Mouse (Mus musculus) cerebellum, postnatal 36 days (tissue): ENCODE results near the gene Phlda3.

ENCODE experiments used
- DNase-seq, 2 experiments: peaks; one replicate each; pipeline ENCODE4 v3.0.0; 2021 to 2022; ENCODE audit warnings: mixed read lengths in 2 of 2

The Phlda3 gene

DNA sequence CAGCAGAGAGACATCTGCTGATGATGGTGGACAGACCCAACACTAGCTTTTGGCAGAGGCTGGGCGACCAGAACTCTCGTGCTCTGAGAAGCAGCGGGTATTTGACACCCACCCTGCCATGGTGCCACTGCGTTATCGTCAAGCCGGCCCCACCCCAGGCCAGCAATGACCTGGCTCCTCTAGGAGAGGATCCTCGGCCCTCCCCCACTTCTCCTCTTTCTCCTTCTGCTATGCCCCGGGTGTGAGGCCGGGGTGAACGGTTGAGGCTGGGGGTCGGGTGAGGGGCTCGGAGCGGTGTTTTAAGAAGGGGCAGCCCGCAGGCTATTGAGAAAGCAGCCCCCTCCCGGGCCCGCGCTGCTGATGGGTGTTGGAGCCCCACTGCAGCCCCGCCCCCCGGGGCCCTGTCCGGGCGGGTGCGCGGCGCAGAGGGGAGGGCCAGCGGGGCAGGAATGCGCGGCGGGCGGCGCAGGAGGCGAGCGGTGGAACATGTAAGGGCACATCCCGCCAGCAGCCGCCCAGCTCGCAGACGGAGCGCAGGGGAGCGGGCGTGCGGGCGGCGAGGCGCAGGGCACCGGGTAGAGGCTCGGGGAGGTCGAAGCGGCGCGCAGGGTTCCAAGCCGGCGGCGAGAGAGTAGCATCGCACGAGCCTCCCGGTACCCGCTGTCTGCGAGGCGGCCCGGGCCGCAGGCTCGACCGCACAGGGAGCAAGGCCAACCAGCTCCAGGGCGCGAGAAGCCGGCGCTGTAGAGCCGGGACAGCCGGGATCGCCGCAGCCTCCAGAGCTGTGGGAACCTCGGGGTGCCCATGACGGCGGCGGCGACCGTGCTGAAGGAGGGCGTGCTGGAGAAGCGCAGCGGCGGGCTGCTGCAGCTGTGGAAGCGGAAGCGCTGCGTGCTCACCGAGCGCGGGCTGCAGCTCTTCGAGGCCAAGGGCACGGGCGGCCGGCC lies at the start of gene Phlda3:
Phlda3 (plus strand) TSS at position 475 of the 947 bp plus-strand sequence.
- DNase-seq: peak; percentile 30 to 42

DNA sequence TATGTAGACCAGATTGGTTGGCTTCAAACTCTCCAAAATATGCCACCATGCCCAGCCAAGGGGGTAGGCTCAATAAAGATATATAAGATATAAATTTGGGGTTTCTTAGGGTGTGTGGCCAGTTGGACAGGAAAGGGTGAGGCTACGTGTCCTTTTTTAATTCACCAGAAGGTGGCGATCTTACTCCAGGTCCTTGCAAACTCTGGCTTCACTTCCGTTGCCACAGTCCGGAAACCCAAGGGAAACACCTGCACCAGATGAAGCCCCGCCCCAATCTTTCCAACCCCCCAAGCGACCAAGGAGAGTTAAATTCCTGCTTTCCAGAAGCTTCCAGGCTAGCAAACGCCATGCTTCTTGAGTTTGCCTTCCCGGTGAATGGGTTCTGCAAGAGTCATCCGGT lies 46.4 kb upstream of the Phlda3 start:
- DNase-seq: peak in 1 of 2 experiments; percentile 35

DNA sequence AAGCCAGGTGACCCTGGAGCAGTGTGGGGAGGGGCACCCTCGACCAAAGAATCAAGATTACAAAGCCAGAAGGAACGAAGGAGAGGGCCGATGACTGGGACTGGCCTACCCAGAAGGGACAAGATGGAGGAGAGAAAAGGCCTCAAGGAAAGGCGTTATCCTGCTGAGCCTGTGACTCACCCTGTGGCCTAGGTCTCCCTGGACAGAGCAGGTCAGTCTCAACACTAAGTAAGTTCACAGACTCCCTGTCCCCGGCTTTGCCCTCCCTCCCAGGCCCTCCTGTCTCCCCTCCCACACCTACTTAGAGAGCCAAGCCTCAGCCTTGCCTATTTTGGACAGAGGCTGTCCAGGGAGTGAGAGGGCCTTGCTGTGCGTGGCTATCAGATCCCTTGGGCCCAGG lies 45.9 kb upstream of the Phlda3 start, which contains the start of gene Csrp1:
Csrp1 (plus strand) TSS at position 79 of the 400 bp plus-strand sequence.
- DNase-seq: no peak

DNA sequence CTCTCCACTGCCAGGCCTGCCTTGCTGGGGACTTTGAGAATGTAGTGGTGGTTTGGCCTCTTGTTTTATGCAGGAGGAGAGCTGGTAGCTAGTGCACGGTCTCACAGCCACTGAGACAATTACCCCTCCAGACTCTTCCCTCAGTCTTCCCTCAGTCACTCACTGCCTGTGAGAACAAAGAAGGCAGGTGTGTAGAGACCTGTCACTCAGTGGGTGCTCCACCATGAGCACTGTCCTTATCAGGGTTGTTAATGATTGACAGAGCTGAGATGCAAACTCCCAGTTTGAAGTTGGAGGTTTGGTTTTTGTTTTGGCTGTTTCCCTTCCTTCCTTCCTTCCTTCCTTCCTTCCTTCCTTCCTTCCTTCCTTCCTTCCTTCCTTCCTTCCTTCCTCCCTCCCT lies 42.9 kb upstream of the Phlda3 start:
- DNase-seq: no peak

DNA sequence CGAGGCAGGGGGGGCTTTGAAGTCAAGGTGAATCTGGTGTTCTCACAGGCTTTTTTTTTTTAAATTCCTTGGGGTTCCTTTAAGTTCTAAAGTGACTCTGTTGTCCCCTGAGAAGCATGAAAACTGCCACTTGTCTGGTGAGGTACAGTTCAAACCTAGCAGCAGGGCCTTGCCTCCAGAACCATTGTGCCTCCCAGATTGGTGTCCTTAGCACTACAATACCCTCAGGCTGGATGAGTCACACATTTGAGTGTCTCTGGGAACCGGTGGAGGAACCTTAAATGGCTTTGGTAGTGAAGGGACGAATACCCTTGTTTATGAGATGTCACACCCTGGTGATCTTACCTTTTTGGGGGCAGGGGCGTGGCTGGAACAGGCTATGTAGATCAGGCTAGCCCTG lies 41.8 kb upstream of the Phlda3 start:
- no peak for DNase-seq

- DNase-seq: no peak
Observed at GRCm38 (mm10) chr1:135725324-135725723, 40.6 kb upstream of the Phlda3 start.

GRCm38 (mm10) chr1:135725936-135726335 lies 40.0 kb upstream of the Phlda3 start:
- no peak for DNase-seq

GRCm38 (mm10) chr1:135728631-135729366 lies 37.1 kb upstream of the Phlda3 start:
- DNase-seq: peak; percentile 22 to 44

DNA sequence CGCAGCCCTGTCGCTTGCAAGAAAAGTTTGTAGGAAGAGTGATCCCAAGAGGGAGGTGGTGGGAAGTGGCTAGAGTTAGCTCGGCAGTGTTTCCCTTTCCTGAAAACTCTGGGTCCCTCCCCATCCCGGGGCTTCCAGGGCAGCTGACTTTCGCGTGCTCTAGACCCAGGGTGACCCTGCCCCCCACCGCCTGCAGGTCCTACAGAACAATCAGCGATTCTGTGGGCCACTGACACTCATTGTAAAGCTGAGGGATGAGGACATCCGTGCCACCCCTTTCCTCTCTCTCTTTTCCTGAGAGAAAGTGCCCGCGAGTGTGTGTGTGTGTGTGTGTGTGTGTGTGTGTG lies 36.6 kb upstream of the Phlda3 start:
- DNase-seq: peak in 1 of 2 experiments; percentile 17

- DNase-seq: no peak
Observed at GRCm38 (mm10) chr1:135729821-135730220, 36.1 kb upstream of the Phlda3 start.

DNA sequence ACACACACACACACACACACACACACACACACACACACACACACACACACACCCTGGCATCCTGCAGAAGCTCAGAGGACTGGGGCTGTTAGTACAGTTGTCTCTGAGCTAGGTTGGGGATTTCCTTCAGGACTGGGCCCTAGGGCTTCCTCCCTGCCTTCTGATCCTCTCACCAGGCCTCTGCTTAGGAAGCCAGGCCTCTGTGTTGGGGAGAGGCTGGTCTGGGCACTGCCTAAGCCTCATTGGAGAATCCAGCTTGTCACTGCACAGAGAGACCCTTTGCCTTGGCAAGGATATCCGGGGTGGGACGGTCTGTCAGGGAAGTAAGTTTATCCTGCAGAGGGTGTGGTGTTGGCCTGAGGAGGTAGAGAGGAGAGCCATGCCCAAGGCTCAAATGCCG lies 35.6 kb upstream of the Phlda3 start:
- no peak for DNase-seq

DNA sequence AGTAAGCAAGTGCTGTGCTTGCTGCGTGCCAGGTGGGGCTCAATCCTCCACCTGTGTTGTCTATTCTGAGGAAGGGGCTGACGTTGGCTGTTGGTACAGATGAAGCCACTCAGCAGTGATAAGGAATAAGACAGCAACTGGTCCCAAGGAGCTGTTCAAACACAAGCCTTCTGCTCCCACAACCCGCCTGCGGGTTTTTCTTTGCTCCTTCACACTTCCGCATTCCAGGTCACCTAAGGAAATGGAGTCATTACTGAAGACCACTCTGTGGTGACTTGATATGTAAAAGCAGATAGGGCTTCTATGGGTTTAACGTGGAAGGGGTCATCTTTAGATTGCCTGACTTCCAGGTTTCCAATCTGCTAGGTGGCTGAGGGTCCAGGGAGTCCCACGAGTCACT lies 34.5 kb upstream of the Phlda3 start:
- DNase-seq: no peak

- DNase-seq: no peak
Observed at GRCm38 (mm10) chr1:135731897-135732684, 33.8 kb upstream of the Phlda3 start.

GRCm38 (mm10) chr1:135734225-135734937 lies 31.5 kb upstream of the Phlda3 start:
- peak in 1 of 2 experiments; percentile 20 for DNase-seq

- no peak for DNase-seq
Observed at GRCm38 (mm10) chr1:135735460-135735859, 30.5 kb upstream of the Phlda3 start.

GRCm38 (mm10) chr1:135744987-135745386 lies 20.9 kb upstream of the Phlda3 start:
- no peak for DNase-seq

DNA sequence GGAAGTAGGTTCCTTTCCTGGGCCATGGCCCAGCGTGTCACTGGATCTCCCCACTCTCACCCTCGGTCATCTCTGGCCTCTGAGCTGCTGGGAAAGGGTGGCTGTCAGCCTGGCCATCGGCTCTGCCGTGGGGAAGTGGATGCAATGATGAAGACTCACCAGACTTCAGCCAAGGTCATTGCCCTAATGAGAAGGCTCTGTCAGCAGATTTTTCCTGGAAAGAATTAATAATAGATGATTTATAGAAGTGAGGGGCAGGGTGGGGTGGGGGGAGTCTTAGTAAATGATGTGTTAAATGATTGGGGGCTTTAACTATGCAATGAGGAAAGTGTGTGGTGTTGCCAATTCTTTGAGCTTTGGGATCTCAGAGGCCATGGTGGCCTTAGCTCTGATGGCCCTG lies 19.7 kb upstream of the Phlda3 start:
- DNase-seq: no peak

- DNase-seq: peak; percentile 81 to 84
Observed at GRCm38 (mm10) chr1:135752737-135753348, 13.1 kb upstream of the Phlda3 start.

- no peak for DNase-seq
Observed at GRCm38 (mm10) chr1:135755287-135755686, 10.6 kb upstream of the Phlda3 start.

- DNase-seq: no peak
Observed at GRCm38 (mm10) chr1:135755913-135756312, 10.0 kb upstream of the Phlda3 start.

- no peak for DNase-seq
Observed at GRCm38 (mm10) chr1:135757287-135757686, 8.6 kb upstream of the Phlda3 start.

DNA sequence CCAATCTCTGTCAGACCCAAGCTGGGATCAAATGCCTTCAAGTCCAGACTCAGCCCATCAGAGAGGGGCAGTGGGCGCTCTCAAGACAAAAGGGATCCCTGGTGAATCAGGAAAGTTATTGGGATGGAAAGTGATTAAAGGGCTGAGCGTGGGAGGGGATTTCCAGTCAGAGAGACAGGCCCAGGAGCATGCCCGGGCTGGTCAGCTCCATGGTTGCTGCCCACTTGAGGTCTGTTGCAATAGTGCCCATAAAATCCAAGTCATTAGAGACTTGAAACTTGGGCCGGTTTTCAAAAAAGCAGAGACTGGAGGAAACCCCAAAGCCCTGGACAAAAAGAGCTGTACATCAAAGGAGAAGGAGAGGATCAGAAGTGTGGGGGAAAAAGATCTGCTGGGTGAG lies 6.2 kb upstream of the Phlda3 start:
- no peak for DNase-seq
